Comparison of ENCODE assay signal across 9 mouse cellular contexts in genomic region chr2:67567141-67567680, GRCm38 (mm10). TPM values are rescaled to one million over a fixed set of nuclear protein-coding genes. Genes with fewer than 3 reads are reported as not detected.
DNase-seq lines count a peak whose midpoint lies in the region; ATAC-seq lines count a peak whose summit lies in the region.
"Had no signal": no experiment of that assay in that cellular context is flagged by ENCODE, and none has a peak within 500 bp of the region (broad histone marks: within the 10 kb centered on the region; RNA-seq: fewer than 3 reads in every experiment).

No protein-coding gene starts in this region.

- no peak overlapping the region for H3K27ac ChIP-seq in forebrain, embryonic 10.5 days
- no peak overlapping the region for H3K27ac ChIP-seq in limb, embryonic 10.5 days
- H3K27ac ChIP-seq in stomach, embryonic 15.5 days, result no peak overlapping the region
- H3K27ac ChIP-seq: liver, embryonic 15.5 days had no signal

- peaks cover 24% of the 10 kb centered on the region for H3K4me1 ChIP-seq in forebrain, embryonic 10.5 days
- H3K4me1 ChIP-seq in limb, embryonic 10.5 days, result peaks cover 20% of the 10 kb centered on the region
- peaks cover 9% of the 10 kb centered on the region; the same call in 1 of the 2 replicates for H3K4me1 ChIP-seq in stomach, embryonic 15.5 days
- H3K4me1 ChIP-seq: liver, embryonic 15.5 days had no signal

- H3K27me3 ChIP-seq in forebrain, embryonic 10.5 days (ENCODE audit: poor library complexity, severe bottlenecking), result peaks cover 10% of the 10 kb centered on the region; the same call in 1 of the 2 replicates
- peaks cover 11% of the 10 kb centered on the region; the same call in 1 of the 2 replicates for H3K27me3 ChIP-seq in limb, embryonic 10.5 days (ENCODE audit: low read depth, poor library complexity, severe bottlenecking)
- H3K27me3 ChIP-seq in stomach, embryonic 15.5 days (replicated peaks), result peaks cover 5% of the 10 kb centered on the region; the same call in 1 of the 2 replicates

- peak; percentile 22 to 25 for DNase-seq in cerebellum, adult 18-20 months
- DNase-seq in 3T3-L1 (ENCODE audit: low read depth, low spot score), result peak; percentile 9
- DNase-seq in forebrain, embryonic 10.5 days (ENCODE audit: extremely low spot score, low spot score), result no peak
- DNase-seq in limb, embryonic 10.5 days (ENCODE audit: low spot score), result peak; percentile 35
- no peak for DNase-seq in lung, postnatal 36 days

- H3K9ac ChIP-seq in stomach, embryonic 15.5 days, result no peak overlapping the region
- H3K9ac ChIP-seq: liver, embryonic 15.5 days had no signal

- H3K4me2 ChIP-seq in stomach, embryonic 15.5 days, result peak overlapping the region; percentile 96

- no peak for ATAC-seq in cerebellum, adult (ENCODE audit: insufficient number of reproducible peaks, low FRiP score, low TSS enrichment)
- no peak for ATAC-seq in stomach, embryonic 15.5 days (ENCODE audit: insufficient read depth, low FRiP score, low read depth)
- ATAC-seq in erythroid progenitor cell, adult 5-6 weeks (replicated peaks; ENCODE audit: low FRiP score, poor library complexity, severe bottlenecking), result no peak

- no peaks in the 10 kb centered on the region for H3K9me3 ChIP-seq in forebrain, embryonic 10.5 days
- no peaks in the 10 kb centered on the region for H3K9me3 ChIP-seq in limb, embryonic 10.5 days (replicated peaks)
- no peaks in the 10 kb centered on the region for H3K9me3 ChIP-seq in stomach, embryonic 15.5 days
- H3K9me3 ChIP-seq: liver, embryonic 15.5 days had no signal

- WGBS in forebrain, embryonic 10.5 days, result 14% methylated on average over 8 of the region's 8 CpGs
- WGBS in limb, embryonic 10.5 days, result 15% methylated on average over 8 of the region's 8 CpGs
- 19% methylated on average over 8 of the region's 8 CpGs for WGBS in stomach, embryonic 15.5 days

- no peaks in the 10 kb centered on the region for H3K36me3 ChIP-seq in forebrain, embryonic 10.5 days (replicated peaks)
- H3K36me3 ChIP-seq in limb, embryonic 10.5 days, result no peaks in the 10 kb centered on the region
- no peaks in the 10 kb centered on the region for H3K36me3 ChIP-seq in stomach, embryonic 15.5 days
- H3K36me3 ChIP-seq: liver, embryonic 15.5 days had no signal

- H3K4me3 ChIP-seq in forebrain, embryonic 10.5 days, result peak overlapping the region; percentile 79
- H3K4me3 ChIP-seq in limb, embryonic 10.5 days, result peak overlapping the region; percentile 78
- peak overlapping the region; percentile 67 for H3K4me3 ChIP-seq in stomach, embryonic 15.5 days (replicated peaks)

RNA-seq across cellular contexts. Expression of gene B3galt1, which starts 1.5 kb away (rescaled TPM):
- polyA plus RNA-seq in forebrain, embryonic 10.5 days (2016; fragmentation: Nextera tagmentation; extraction: Ambion mirVana), result 5.9 and 7.4 TPM in 2 replicates
- polyA plus RNA-seq in limb, embryonic 10.5 days (2016; fragmentation: Nextera tagmentation; extraction: Ambion mirVana), result 3.4 and 6.1 TPM in 2 replicates
- 5.6 and 6.5 TPM in 2 replicates for polyA plus RNA-seq in stomach, embryonic 15.5 days (2015; fragmentation: Nextera tagmentation; extraction: Ambion mirVana)
- total RNA-seq in erythroid progenitor cell, adult 5-6 weeks (2015; ENCODE audit: low replicate concordance), result not detected in 2 replicates
- total RNA-seq in erythroid progenitor cell, adult 5-6 weeks (2017; ENCODE audit: low replicate concordance), result not detected in 2 replicates

Comparison
In these comparisons a context has a peak if more than half of its experiments do, and no peak if none do; other contexts are left out.
1. DNase-seq: peak in cerebellum, adult 18-20 months (2 of 2), 3T3-L1 (single experiment) and limb, embryonic 10.5 days (single experiment); none in forebrain, embryonic 10.5 days (single experiment) and lung, postnatal 36 days (single experiment).
2. Peak in every context shown above with its lines, with median percentiles within 50 percentile points of each other: H3K4me3 ChIP-seq.